Mouse (Mus musculus) kidney, adult 2 months (tissue): ENCODE data around the gene Vmn1r239-ps. TPM values are rescaled to one million over a fixed set of nuclear protein-coding genes. Genes with fewer than 3 reads are reported as not detected.
"Not testable (repeated sequence)": the region's sequence is repeated elsewhere in the genome, so short reads cannot be mapped to it uniquely, and the experiment has no call there.

Experiments
- DNase-seq: peaks from one replicate; pipeline ENCODE4 v3.0.0; 2021
- H3K27ac ChIP-seq: fragments of 200-500 bp; 2 replicates; pipeline ENCODE4 v1.5.1; 2012; ENCODE audit warnings: low read depth, low read length, control low read depth, inconsistent platforms; ENCODE audit not compliant: insufficient read depth
- H3K27me3 ChIP-seq: fragments of 200-500 bp; replicated peaks from 2 replicates; pipeline ENCODE4 v1.6.1; 2012; ENCODE audit warnings: mild to moderate bottlenecking, moderate library complexity, low read length, inconsistent platforms; ENCODE audit not compliant: control insufficient read depth, insufficient read depth
- H3K36me3 ChIP-seq: fragments of 200-500 bp; 2 replicates; pipeline ENCODE4 v1.6.1; 2012; ENCODE audit warnings: mild to moderate bottlenecking, moderate library complexity, low read length, inconsistent platforms; ENCODE audit not compliant: control insufficient read depth, insufficient read depth
- H3K4me1 ChIP-seq: fragments of 200-500 bp; 2 replicates; pipeline ENCODE4 v1.6.1; 2011; ENCODE audit warnings: low read length; ENCODE audit not compliant: control insufficient read depth, insufficient read depth
- H3K4me3 ChIP-seq: fragments of 200-500 bp; 2 replicates; pipeline ENCODE4 v1.5.1; 2011; ENCODE audit warnings: mild to moderate bottlenecking, low read depth, low read length, control low read depth; ENCODE audit not compliant: insufficient read depth
- CTCF ChIP-seq: fragments of 200-500 bp; conservative IDR thresholded peaks from 2 replicates; pipeline ENCODE4 v1.5.1; 2011; ENCODE audit warnings: low read depth, mild to moderate bottlenecking, control low read depth, low read length, moderate library complexity, mixed read lengths; ENCODE audit not compliant: insufficient read depth, insufficient read length
- POLR2A ChIP-seq: fragments of 200-500 bp; IDR thresholded peaks from one replicate; pipeline ENCODE4 v1.6.1; 2011; ENCODE audit warnings: low read depth, low read length, control low read depth
- WGBS: fragments of 180-500 bp; shearing (Covaris S2); methylation state at CpG from one replicate; pipeline ENCODE4 v1.1.7; 2018; 5-methylcytosine and 5-hydroxymethylcytosine counted together
- polyA plus RNA-seq: library from polyadenylated mRNA; depleted of rRNA; stranded (reverse); fragments of >200 nt; gene quantifications from 2 replicates; pipeline ENCODE4 v1.2.3, GENCODE M21; 2012; rRNA removed

The Vmn1r239-ps gene
- polyA plus RNA-seq: not detected in 2 replicates

DNA sequence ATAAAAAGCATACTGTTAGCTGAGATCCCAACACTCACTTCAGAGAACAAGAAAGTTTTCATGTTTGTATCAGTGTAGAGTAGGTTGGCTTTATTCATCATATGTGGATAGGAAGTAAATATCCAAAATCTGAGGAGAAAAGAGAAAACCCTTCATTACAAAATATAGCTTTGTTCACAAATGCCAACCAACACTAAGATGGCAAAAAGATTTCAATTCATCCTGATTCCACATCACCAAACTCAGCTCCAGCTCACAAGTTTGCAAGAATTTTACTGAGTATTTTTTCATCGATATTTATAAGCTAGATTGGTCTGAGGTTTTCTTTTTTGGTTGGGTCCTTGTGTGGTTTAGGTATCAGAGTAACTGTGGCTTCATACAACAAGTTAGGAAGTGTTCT is at the start of gene Vmn1r239-ps:
Gene Vmn1r239-ps (minus strand): TSS at position 101 of the 400 bp plus-strand sequence.
- DNase-seq, H3K27me3 ChIP-seq, H3K4me1 ChIP-seq, H3K36me3 ChIP-seq, H3K4me3 ChIP-seq, H3K27ac ChIP-seq: not testable (repeated sequence)
- 86% methylated on average over 1 of the region's 1 CpGs for WGBS

DNA sequence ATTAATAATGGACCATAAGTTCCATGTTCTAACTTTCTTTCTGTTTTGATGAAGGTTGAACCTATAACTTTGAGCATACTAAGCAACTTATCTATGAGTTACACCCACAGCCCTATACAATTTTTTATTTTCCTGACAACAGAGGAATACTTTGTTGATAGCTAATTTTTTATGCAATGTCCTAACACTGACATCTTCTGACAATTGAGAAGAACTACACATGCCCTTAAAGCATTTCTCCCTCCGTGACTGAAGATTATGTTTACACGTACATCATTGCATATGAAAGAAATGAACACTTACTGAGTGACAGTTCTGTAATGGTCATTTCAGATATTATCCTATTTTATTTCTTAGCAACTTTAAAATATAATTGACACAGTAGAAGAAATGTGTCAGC is 36.0 kb upstream of the Vmn1r239-ps start:
- DNase-seq: no peak
- WGBS: 42% methylated on average over 2 of the region's 2 CpGs
- TF ChIP-seq POLR2A (no peak), CTCF (no peak)

DNA sequence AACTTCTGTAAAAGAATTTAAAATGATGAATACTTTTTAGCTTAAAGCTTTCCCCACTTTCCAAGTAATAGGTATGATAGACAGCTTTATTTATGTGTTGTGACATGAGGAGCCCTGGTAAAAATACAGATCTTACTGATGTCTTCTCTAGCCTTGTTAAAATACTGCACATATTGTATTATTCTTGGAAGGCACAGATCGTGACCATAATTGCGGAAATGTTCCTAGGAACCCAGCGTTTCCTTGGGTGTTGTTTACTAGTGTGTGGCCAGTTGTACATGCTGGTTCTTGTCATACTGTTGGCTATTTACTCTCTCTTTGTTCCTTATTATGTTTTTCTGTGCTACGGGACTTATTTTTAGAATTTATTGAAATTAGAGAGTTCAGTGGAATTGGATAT is 10.1 kb downstream of the Vmn1r239-ps start:
- H3K4me1 ChIP-seq: no peaks in the 10 kb centered on the region
- no peak for TF ChIP-seq POLR2A
- TF ChIP-seq CTCF: no peak
- no peaks in the 10 kb centered on the region for H3K36me3 ChIP-seq
- H3K4me3 ChIP-seq: no peak overlapping the region
- WGBS: 66% methylated on average over 4 of the region's 4 CpGs
- H3K27me3 ChIP-seq: no peaks in the 10 kb centered on the region
- peak; percentile 3 for DNase-seq
- H3K27ac ChIP-seq: no peak overlapping the region

More for the DNA sequence above, 36.0 kb upstream of the Vmn1r239-ps start:
- Histone ChIP-seq H3K4me1 (no peaks in the 10 kb centered on the region), H3K4me3 (no peak overlapping the region), H3K27me3 (no peaks in the 10 kb centered on the region), H3K27ac (no peak overlapping the region), H3K36me3 (no peaks in the 10 kb centered on the region)

DNA sequence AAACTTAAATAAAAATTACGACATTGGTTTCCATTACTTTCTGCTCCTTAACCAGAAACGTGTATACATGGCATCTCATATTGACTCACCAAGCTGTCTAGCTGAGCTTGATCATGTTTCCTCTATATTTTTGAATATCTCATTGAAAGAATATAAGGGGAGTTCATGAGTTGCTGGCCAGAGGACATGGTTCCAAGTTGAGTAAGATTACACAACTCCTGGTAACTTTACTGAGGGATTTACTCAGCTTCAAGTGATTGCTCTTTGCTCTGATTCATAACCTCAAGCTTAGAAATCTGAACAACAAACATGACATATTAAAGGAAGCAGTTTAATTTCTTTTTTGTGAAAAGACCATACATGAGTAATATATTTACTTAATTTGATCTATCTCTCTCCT is 18.1 kb downstream of the Vmn1r239-ps start:
- no peak overlapping the region for H3K4me3 ChIP-seq
- no peak for DNase-seq
- no peaks in the 10 kb centered on the region for H3K27me3 ChIP-seq
- no peak for TF ChIP-seq POLR2A
- no peak for TF ChIP-seq CTCF
- H3K36me3 ChIP-seq: no peaks in the 10 kb centered on the region
- no peak overlapping the region for H3K27ac ChIP-seq
- H3K4me1 ChIP-seq: no peaks in the 10 kb centered on the region
- WGBS: 79% methylated on average over 2 of the region's 2 CpGs

DNA sequence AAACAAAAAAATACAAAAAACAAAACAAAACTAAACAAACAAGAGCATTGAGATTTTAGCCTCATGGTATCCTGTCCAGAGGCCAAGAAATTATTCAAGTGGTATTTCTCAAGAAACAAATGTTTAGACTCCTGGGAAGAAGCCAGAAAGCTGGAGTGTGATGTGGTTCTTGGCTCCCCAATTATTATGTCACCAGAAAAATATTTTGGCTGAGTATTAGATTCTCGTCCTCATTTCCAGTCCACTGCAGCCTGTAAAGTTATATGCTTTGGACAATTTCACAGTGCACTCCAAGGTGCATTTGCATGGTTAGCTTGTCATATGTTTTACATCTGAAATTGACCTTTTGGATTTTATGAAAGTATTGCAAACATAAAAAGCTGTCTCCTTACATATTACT is 23.8 kb downstream of the Vmn1r239-ps start:
- WGBS: 27% methylated on average over 1 of the region's 1 CpGs
- no peaks in the 10 kb centered on the region for H3K36me3 ChIP-seq
- DNase-seq: peak; percentile 28
- H3K27me3 ChIP-seq: no peaks in the 10 kb centered on the region
- TF ChIP-seq CTCF: no peak
- no peak for TF ChIP-seq POLR2A
- H3K27ac ChIP-seq: no peak overlapping the region
- H3K4me3 ChIP-seq: no peak overlapping the region
- no peaks in the 10 kb centered on the region for H3K4me1 ChIP-seq

DNA sequence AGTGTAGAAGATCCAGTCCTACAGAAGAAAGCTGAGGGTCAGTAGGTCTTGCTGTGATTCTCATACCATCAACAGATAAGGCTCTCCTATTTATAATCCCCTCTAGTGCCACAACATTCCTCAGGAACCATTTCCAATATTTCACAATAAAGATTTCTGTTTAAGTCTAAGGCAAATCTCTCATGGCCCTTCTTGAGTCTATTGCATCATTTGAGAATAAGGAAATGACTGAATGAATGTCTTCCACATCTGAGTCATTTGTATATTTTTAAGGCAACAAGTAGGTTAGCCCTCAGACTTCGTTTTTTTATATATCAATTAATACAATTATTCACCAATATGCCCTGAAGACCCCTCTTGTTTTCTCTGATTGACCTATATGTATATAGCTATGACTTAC is 24.4 kb downstream of the Vmn1r239-ps start, which contains the start of gene Il13ra2:
Gene Il13ra2 (minus strand): TSS at position 64 of the 400 bp plus-strand sequence.
- Histone ChIP-seq H3K4me3 (no peak within 1 kb of the TSS), H3K36me3 (no peaks in the 10 kb centered on the region), H3K27me3 (no peaks in the 10 kb centered on the region), H3K4me1 (no peaks in the 10 kb centered on the region), H3K27ac (no peak within 1 kb of the TSS)
- WGBS: 64% methylated on average over 1 of the region's 1 CpGs
- no peak for DNase-seq
- TF ChIP-seq CTCF (no peak), POLR2A (no peak)

Other genes starting within 250 kb of the Vmn1r239-ps start
- 0.08 TPM in 1 of 2 replicates, not detected in the other for gene Il13ra2, start 24.5 kb downstream of the Vmn1r239-ps start, polyA plus RNA-seq
- 0.15 and 0.23 TPM in 2 replicates for gene Lrch2, start 100.4 kb upstream of the Vmn1r239-ps start, polyA plus RNA-seq